Mouse (Mus musculus): Measurements from ENCODE around the gene Ap4b1. TPM values are rescaled to one million over a fixed set of nuclear protein-coding genes. Genes with fewer than 3 reads are reported as not detected.
"Not testable (repeated sequence)": the region's sequence is repeated elsewhere in the genome, so short reads cannot be mapped to it uniquely, and the experiment has no call there.

Ap4b1 gene
- polyA plus RNA-seq, 1 experiment from 2014 or later = 22.8 TPM

DNA sequence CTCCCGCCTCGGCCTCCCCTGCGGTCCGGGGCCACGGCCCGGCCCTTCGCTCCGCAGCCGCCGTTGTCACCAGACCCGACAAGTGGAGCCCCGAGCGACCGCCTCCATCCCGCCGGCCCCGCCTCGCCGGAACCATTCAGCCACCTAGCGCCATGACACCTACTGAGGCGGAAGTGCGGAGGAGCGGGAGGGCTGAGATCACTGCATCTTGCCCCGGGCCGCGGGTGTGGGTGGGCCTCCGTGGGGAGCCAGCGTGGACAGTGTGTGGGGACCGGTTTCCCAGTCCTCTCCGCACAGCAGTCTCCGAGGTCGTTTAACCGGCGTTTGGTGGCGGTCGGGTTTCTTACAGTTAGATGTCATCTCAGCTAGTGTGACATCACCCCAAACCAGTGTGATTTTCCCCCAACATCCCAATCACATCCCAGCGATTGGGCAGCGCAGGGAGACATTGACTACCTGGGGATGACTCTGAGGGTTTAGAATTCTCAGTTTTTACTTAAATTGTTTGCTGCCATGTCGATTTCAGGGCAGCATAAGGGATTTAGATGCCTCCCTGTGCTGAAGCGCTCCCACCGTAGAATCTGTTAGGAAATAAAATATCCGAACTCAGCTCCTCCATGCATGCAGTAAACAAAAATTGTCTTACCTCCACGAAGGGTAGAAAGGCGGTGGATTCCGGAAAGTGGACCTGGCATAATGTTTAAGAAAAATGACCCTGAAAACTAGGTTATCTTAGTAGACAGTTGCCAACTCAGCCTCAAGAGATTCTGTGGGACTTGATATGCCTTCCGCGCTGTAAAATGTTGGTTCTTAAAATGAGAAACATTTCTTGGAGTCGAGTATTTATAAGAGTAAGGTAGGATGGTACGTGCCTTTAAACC, 17.9 kb upstream of the Ap4b1 start, which contains the start of gene Hipk1:
Hipk1 (minus strand) TSS at position 334 of the 881 bp plus-strand sequence.
- peaks cover 4% of the 10 kb centered on the region; the same call in 1 of the 2 replicates for H3K4me1 ChIP-seq (replicated peaks; ENCODE audit: control insufficient read depth, insufficient read depth, low read length)
- peak; percentile 97 for DNase-seq (ENCODE audit: low spot score)
- peak within 1 kb of the TSS; percentile 72 for H3K27ac ChIP-seq (ENCODE audit: low read depth, low read length)
- H3K4me3 ChIP-seq (ENCODE audit: low read depth, low read length) = peak within 1 kb of the TSS; percentile 97
- H3K27me3 ChIP-seq (ENCODE audit: control insufficient read depth, insufficient read depth, low read length) = no peaks in the 10 kb centered on the region
- H3K36me3 ChIP-seq (ENCODE audit: control insufficient read depth, insufficient read depth, low read length) = no peaks in the 10 kb centered on the region
- WGBS = 10% methylated on average over 49 of the region's 49 CpGs
- H3K4me2 ChIP-seq (ENCODE audit: low read depth, low read length, severe bottlenecking) = peak within 1 kb of the TSS; percentile 91
- no peaks in the 10 kb centered on the region for H3K9me3 ChIP-seq (ENCODE audit: control insufficient read depth, low read length)
- H3K9ac ChIP-seq (ENCODE audit: low read length) = peak within 1 kb of the TSS; percentile 93
- ATAC-seq (replicated peaks; ENCODE audit: low FRiP score) = peak; percentile 97

DNA sequence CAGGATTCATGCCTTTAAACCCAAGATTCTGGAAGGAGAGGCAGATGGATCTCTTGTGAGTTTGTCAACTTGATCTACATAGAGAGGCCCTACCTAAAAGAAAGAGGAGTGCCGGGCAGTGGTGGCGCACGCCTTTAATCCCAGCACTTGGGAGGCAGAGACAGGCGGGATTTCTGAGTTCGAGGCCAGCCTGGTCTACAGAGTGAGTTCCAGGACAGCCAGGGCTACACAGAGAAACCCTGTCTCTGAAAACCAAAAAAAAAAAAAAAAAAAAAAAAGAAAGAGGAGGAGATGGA, 17.3 kb upstream of the Ap4b1 start:
- not testable (repeated sequence) for DNase-seq (ENCODE audit: low spot score); H3K4me3 ChIP-seq (ENCODE audit: low read depth, low read length); ATAC-seq (replicated peaks; ENCODE audit: low FRiP score); H3K36me3 ChIP-seq (ENCODE audit: control insufficient read depth, insufficient read depth, low read length); H3K9ac ChIP-seq (ENCODE audit: low read length); H3K9me3 ChIP-seq (ENCODE audit: control insufficient read depth, low read length); H3K4me1 ChIP-seq (replicated peaks; ENCODE audit: control insufficient read depth, insufficient read depth, low read length); H3K27ac ChIP-seq (ENCODE audit: low read depth, low read length); H3K27me3 ChIP-seq (ENCODE audit: control insufficient read depth, insufficient read depth, low read length)
- WGBS = 82% methylated on average over 5 of the region's 5 CpGs
- H3K4me2 ChIP-seq (ENCODE audit: low read depth, low read length, severe bottlenecking) = peak overlapping the region; percentile 71; the same call in 1 of the 2 replicates

DNA sequence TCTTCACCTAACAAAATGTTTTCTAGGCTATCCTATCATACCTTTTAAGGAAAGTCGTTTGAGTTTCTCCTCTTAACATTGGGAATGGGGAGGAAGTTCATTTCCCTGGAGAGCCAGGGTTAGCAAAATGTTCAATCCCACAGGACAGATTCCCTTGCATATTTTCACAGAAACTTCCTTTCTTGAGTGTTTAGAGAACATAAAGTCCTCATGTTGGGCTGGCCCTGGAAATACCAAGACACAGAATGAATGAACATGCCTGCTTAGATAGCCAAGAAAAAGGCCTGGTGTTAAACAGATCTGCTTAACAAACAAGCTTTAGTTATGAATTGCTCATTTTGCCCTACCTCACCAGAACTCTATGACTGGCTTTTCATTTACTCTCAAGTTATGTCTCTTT, 16.8 kb upstream of the Ap4b1 start:
- Histone ChIP-seq H3K9ac (ENCODE audit: low read length) (no peak overlapping the region), H3K9me3 (ENCODE audit: control insufficient read depth, low read length) (no peaks in the 10 kb centered on the region), H3K27me3 (ENCODE audit: control insufficient read depth, insufficient read depth, low read length) (no peaks in the 10 kb centered on the region), H3K4me3 (ENCODE audit: low read depth, low read length) (no peak overlapping the region), H3K4me1 (replicated peaks; ENCODE audit: control insufficient read depth, insufficient read depth, low read length) (peaks cover 4% of the 10 kb centered on the region; the same call in 1 of the 2 replicates), H3K4me2 (ENCODE audit: low read depth, low read length, severe bottlenecking) (no peak overlapping the region), H3K27ac (ENCODE audit: low read depth, low read length) (no peak overlapping the region), H3K36me3 (ENCODE audit: control insufficient read depth, insufficient read depth, low read length) (no peaks in the 10 kb centered on the region)
- DNase-seq (ENCODE audit: low spot score) = no peak
- WGBS = 87% methylated on average over 1 of the region's 1 CpGs
- ATAC-seq (replicated peaks; ENCODE audit: low FRiP score) = no peak

DNA sequence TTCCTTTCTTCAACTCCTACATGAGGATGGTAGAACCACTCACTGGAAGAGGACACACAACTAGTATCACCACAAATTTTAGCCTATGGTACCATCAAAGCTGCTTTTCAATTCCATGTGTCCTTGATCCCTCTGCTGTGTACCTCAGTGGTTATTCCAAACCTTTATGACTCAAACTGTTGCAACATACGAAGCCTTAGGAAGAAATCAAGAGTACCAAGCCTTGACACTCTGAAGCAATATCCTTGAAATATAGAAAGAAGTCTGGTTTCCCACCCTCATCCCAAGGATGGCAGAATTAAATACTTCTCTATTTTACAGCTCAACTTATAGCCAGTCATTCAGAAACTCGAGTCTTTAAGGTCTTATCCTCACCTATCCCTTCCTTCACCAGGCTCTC, 12.9 kb upstream of the Ap4b1 start:
- Histone ChIP-seq H3K9ac (ENCODE audit: low read length) (no peak overlapping the region), H3K36me3 (ENCODE audit: control insufficient read depth, insufficient read depth, low read length) (no peaks in the 10 kb centered on the region), H3K4me3 (ENCODE audit: low read depth, low read length) (no peak overlapping the region), H3K4me1 (replicated peaks; ENCODE audit: control insufficient read depth, insufficient read depth, low read length) (no peaks in the 10 kb centered on the region; the same call in 1 of the 2 replicates), H3K4me2 (ENCODE audit: low read depth, low read length, severe bottlenecking) (no peak overlapping the region), H3K27me3 (ENCODE audit: control insufficient read depth, insufficient read depth, low read length) (no peaks in the 10 kb centered on the region), H3K9me3 (ENCODE audit: control insufficient read depth, low read length) (no peaks in the 10 kb centered on the region), H3K27ac (ENCODE audit: low read depth, low read length) (no peak overlapping the region)
- DNase-seq (ENCODE audit: low spot score) = no peak
- 57% methylated on average over 2 of the region's 2 CpGs for WGBS
- ATAC-seq (replicated peaks; ENCODE audit: low FRiP score) = no peak

DNA sequence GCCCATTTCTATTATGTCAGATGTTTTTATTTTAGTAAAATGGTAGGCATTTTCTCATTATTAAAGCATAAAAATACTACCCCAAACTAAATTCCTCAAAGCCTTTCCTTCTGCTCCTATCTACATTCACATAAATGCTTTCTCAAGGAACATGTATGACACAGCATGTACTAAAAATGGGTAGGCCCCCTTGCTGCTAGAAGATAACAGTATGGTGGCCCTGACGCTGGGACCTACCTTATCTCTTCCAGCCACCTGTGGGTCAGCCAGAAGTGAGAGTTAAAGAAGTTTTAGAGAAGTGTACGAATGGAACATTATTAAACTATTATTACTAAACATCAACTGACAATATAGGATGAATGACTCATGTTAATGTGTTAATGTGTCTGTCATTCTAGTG, 9.8 kb upstream of the Ap4b1 start:
- no peak for ATAC-seq (replicated peaks; ENCODE audit: low FRiP score)
- no peak overlapping the region for H3K27ac ChIP-seq (ENCODE audit: low read depth, low read length)
- whole genome bisulfite sequencing = 86% methylated on average over 2 of the region's 2 CpGs
- H3K4me3 ChIP-seq (ENCODE audit: low read depth, low read length) = no peak overlapping the region
- H3K9ac ChIP-seq (ENCODE audit: low read length) = no peak overlapping the region
- H3K4me2 ChIP-seq (ENCODE audit: low read depth, low read length, severe bottlenecking) = no peak overlapping the region
- no peaks in the 10 kb centered on the region for H3K27me3 ChIP-seq (ENCODE audit: control insufficient read depth, insufficient read depth, low read length)
- H3K36me3 ChIP-seq (ENCODE audit: control insufficient read depth, insufficient read depth, low read length) = no peaks in the 10 kb centered on the region; the same call in 1 of the 2 replicates
- DNase-seq (ENCODE audit: low spot score) = no peak
- H3K4me1 ChIP-seq (replicated peaks; ENCODE audit: control insufficient read depth, insufficient read depth, low read length) = no peaks in the 10 kb centered on the region
- H3K9me3 ChIP-seq (ENCODE audit: control insufficient read depth, low read length) = no peaks in the 10 kb centered on the region

DNA sequence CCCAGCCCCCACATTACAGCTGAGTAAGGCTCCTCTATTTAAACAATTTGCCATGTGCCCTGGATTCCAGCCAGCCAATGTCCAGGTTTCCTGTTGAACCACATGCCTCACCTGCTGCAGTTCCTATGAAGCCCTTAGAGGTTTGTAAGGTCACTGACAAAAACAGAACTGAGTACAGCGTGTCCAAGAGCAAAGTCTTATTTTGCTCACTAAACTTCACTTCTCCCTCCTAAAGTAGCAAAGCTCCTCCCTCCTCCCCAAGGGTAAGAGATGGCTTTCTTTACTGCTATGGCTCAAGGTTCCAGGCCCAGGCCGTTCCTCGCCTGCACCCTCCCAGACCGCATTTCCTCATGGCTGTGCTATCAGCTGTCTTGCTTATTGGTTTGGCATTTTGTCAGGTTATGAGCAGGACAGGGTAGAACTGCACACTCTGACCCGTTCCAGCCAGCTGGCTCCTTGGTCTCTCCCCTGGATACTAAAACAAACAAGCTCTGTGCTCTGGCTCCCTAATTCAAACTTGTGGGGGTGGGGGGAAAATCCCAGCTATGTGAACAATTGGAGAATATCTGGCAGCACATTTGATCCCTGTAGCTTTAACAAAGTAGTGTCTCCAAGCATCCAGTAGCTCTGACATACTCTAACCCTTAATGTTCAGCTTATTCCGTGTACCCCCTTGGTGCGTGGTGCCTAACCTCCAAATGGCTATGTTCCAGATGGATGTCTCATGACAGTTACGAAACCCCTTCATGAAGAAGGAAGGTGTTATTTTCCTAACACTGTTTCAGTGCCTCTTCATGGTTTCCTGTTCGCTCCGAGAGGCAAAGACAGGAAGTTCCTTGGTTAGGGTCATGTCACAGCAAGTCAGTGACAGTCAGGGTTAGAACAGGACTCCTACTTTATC, 7.4 kb upstream of the Ap4b1 start:
- Histone ChIP-seq H3K27me3 (ENCODE audit: control insufficient read depth, insufficient read depth, low read length) (no peaks in the 10 kb centered on the region), H3K4me3 (ENCODE audit: low read depth, low read length) (no peak overlapping the region), H3K9me3 (ENCODE audit: control insufficient read depth, low read length) (no peaks in the 10 kb centered on the region), H3K36me3 (ENCODE audit: control insufficient read depth, insufficient read depth, low read length) (no peaks in the 10 kb centered on the region; the same call in 1 of the 2 replicates), H3K4me1 (replicated peaks; ENCODE audit: control insufficient read depth, insufficient read depth, low read length) (no peaks in the 10 kb centered on the region), H3K4me2 (ENCODE audit: low read depth, low read length, severe bottlenecking) (no peak overlapping the region), H3K9ac (ENCODE audit: low read length) (no peak overlapping the region), H3K27ac (ENCODE audit: low read depth, low read length) (no peak overlapping the region)
- 83% methylated on average over 10 of the region's 10 CpGs for WGBS
- DNase-seq (ENCODE audit: low spot score) (no peak), ATAC-seq (replicated peaks; ENCODE audit: low FRiP score) (no peak)

DNA sequence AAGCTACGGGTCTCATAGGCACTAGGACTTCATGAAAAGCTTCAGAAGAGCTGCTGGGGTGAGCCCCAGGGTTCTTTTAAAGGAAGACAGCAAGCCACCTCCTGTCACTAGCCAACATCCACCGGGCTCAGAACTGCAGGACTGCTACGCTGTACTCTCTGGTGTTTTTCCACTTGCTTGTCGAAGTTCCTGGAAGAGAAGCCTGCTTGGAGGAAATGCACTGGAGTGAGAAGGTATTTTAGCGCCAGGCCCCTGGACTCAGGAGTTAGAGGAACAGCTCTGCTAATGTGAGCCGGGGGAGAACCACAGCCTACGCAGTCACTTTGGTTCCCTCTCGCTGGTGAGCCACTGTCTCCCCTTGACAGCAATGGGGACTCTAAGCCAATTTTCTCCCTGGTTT, 6.5 kb upstream of the Ap4b1 start:
- ATAC-seq (replicated peaks; ENCODE audit: low FRiP score) (no peak), DNase-seq (ENCODE audit: low spot score) (no peak)
- H3K36me3 ChIP-seq (ENCODE audit: control insufficient read depth, insufficient read depth, low read length) = no peaks in the 10 kb centered on the region; the same call in 1 of the 2 replicates
- peaks cover 2% of the 10 kb centered on the region; the same call in 1 of the 2 replicates for H3K4me1 ChIP-seq (replicated peaks; ENCODE audit: control insufficient read depth, insufficient read depth, low read length)
- 85% methylated on average over 8 of the region's 8 CpGs for whole genome bisulfite sequencing
- no peak overlapping the region for H3K27ac ChIP-seq (ENCODE audit: low read depth, low read length)
- no peaks in the 10 kb centered on the region for H3K9me3 ChIP-seq (ENCODE audit: control insufficient read depth, low read length)
- no peak overlapping the region for H3K4me2 ChIP-seq (ENCODE audit: low read depth, low read length, severe bottlenecking)
- H3K9ac ChIP-seq (ENCODE audit: low read length) = no peak overlapping the region
- H3K4me3 ChIP-seq (ENCODE audit: low read depth, low read length) = no peak overlapping the region
- no peaks in the 10 kb centered on the region for H3K27me3 ChIP-seq (ENCODE audit: control insufficient read depth, insufficient read depth, low read length)

DNA sequence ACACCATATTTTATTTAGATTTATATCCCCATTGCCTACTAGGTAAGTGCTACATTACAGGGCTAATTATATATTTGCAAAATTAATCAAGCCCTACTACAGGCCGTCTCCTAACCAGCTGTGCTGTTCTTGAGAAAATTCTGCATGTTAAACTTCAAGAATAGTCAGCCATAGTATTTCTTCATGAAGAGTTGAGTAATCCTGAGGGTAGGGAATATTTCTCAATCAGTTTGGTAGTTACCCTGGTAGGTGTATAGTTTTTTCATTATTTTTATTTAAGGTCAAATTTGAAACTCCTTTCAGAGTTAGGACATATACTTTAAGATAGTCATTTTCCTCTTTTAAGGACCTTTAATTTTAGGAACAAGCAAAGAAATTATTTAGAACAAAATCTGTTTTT, 3.6 kb upstream of the Ap4b1 start:
- no peak overlapping the region for H3K9ac ChIP-seq (ENCODE audit: low read length)
- 96% methylated on average over 1 of the region's 1 CpGs for WGBS
- no peak overlapping the region for H3K4me2 ChIP-seq (ENCODE audit: low read depth, low read length, severe bottlenecking)
- no peak overlapping the region for H3K4me3 ChIP-seq (ENCODE audit: low read depth, low read length)
- H3K9me3 ChIP-seq (ENCODE audit: control insufficient read depth, low read length) = no peaks in the 10 kb centered on the region
- DNase-seq (ENCODE audit: low spot score) (no peak), ATAC-seq (replicated peaks; ENCODE audit: low FRiP score) (no peak)
- H3K36me3 ChIP-seq (ENCODE audit: control insufficient read depth, insufficient read depth, low read length) = no peaks in the 10 kb centered on the region; the same call in 1 of the 2 replicates
- H3K27me3 ChIP-seq (ENCODE audit: control insufficient read depth, insufficient read depth, low read length) = no peaks in the 10 kb centered on the region
- H3K27ac ChIP-seq (ENCODE audit: low read depth, low read length) = no peak overlapping the region
- H3K4me1 ChIP-seq (replicated peaks; ENCODE audit: control insufficient read depth, insufficient read depth, low read length) = peaks cover 5% of the 10 kb centered on the region; the same call in 1 of the 2 replicates

Data from forebrain, embryonic 11.5 days (tissue).